Mouse (Mus musculus): ENCODE measurements at regions not wholly inside any gene's neighbourhood (a gene's known extent, or its start where the extent isn't known, plus 50 kb on each side); places are given as distances from the start of the nearest gene placed in this dataset.

DNA sequence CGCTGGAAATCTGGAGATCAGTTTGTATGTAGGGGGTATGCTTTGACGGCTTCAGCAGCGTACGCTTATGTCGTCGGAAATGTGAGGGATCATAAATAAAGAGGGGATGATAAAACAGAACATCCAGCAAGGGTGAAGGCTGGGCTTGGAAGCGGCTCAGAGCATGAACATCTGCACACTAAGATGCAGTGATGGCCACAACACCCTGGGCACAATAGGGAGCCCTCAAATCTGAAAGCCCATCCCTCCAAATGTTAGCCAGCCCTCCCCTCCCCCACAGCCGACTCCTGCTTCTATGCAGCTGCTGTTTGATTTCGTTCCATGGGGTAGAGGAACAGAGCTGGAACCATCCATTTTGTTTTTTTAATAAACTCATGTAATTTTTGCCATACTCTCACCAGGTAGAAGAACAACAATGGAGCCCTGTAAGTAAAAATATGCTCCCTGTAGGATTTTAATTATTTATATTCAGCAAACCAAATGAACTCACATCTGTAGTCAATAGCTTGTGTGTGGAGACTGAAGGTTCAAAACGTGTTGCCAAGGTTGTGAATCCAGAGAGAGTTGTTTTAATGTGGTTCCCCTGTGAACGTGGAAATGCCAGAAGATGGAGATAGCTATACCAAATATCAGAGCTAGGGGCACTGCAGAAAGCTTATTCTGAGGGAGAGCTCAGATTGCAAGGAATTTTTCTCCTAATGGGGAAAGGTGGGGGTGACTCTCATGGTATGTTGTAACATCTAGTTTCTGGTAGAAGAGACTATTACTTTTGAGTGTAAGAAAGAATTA, 203.6 kb upstream of the Tmtc4 start:
- DNase-seq, result no peak

GRCm38 (mm10) chr14:123173183-123173582, 189.3 kb upstream of the Tmtc4 start:
- DNase-seq, result peak; percentile 9 to 15
- Histone ChIP-seq H3K4me3 (replicated peaks; ENCODE audit: insufficient read depth, low read depth, low read length) (no peak overlapping the region), H3K4me1 (ENCODE audit: control insufficient read depth, insufficient read depth, low read length) (no peaks in the 10 kb centered on the region), H3K27ac (ENCODE audit: insufficient read depth, low read length) (no peak overlapping the region), H3K27me3 (ENCODE audit: control insufficient read depth, insufficient read depth, low read length) (no peaks in the 10 kb centered on the region)
- no peak for TF ChIP-seq POLR2A (IDR thresholded peaks at IDR 0.05; ENCODE audit: borderline replicate concordance, insufficient read depth, low read length)
- TF ChIP-seq CTCF (IDR thresholded peaks at IDR 0.05; ENCODE audit: borderline replicate concordance, insufficient read depth, low read depth, low read length), result no peak
- 13% methylated on average over 2 of the region's 2 CpGs for WGBS

More for the DNA sequence above, 203.6 kb upstream of the Tmtc4 start:
- Histone ChIP-seq H3K4me1 (ENCODE audit: control insufficient read depth, insufficient read depth, low read length) (no peaks in the 10 kb centered on the region), H3K4me3 (replicated peaks; ENCODE audit: insufficient read depth, low read depth, low read length) (no peak overlapping the region), H3K27me3 (ENCODE audit: control insufficient read depth, insufficient read depth, low read length) (no peaks in the 10 kb centered on the region), H3K27ac (ENCODE audit: insufficient read depth, low read length) (no peak overlapping the region)
- TF ChIP-seq POLR2A (IDR thresholded peaks at IDR 0.05; ENCODE audit: borderline replicate concordance, insufficient read depth, low read length), result no peak
- no peak for TF ChIP-seq CTCF (IDR thresholded peaks at IDR 0.05; ENCODE audit: borderline replicate concordance, insufficient read depth, low read depth, low read length)
- WGBS, result 62% methylated on average over 11 of the region's 11 CpGs

- WGBS, result 81% methylated on average over 1 of the region's 1 CpGs
- no peak for DNase-seq
- Histone ChIP-seq H3K27ac (ENCODE audit: insufficient read depth, low read length) (no peak overlapping the region), H3K4me3 (replicated peaks; ENCODE audit: insufficient read depth, low read depth, low read length) (no peak overlapping the region), H3K27me3 (ENCODE audit: control insufficient read depth, insufficient read depth, low read length) (no peaks in the 10 kb centered on the region), H3K4me1 (ENCODE audit: control insufficient read depth, insufficient read depth, low read length) (no peaks in the 10 kb centered on the region)
- no peak for TF ChIP-seq POLR2A (IDR thresholded peaks at IDR 0.05; ENCODE audit: borderline replicate concordance, insufficient read depth, low read length)
- TF ChIP-seq CTCF (IDR thresholded peaks at IDR 0.05; ENCODE audit: borderline replicate concordance, insufficient read depth, low read depth, low read length), result no peak
These were observed 188.0 kb upstream of the Tmtc4 start for GRCm38 (mm10) chr14:123171865-123172264.

DNA sequence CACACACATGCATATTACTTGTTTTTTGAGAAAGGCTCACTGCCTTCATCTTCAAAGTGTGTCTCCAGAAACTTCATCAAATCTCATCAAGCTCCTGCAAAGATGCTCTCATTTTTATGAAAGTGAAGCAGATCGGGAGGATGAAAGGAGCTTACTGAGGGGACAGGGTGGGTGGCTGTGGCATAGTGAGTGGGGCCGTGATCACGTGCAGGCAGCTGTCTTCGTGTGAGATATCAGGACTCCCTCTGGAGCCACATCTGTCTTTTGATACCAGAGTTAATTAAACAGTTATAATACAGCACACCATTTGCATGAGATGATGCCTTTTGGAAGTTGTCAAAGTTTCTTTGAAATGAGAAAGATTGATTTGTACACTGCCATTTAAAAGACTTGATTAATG, 180.0 kb upstream of the Tmtc4 start:
- Histone ChIP-seq H3K4me3 (replicated peaks; ENCODE audit: insufficient read depth, low read depth, low read length) (no peak overlapping the region), H3K27me3 (ENCODE audit: control insufficient read depth, insufficient read depth, low read length) (no peaks in the 10 kb centered on the region), H3K27ac (ENCODE audit: insufficient read depth, low read length) (no peak overlapping the region), H3K4me1 (ENCODE audit: control insufficient read depth, insufficient read depth, low read length) (no peaks in the 10 kb centered on the region)
- DNase-seq, result no peak
- WGBS, result 53% methylated on average over 4 of the region's 4 CpGs
- no peak for TF ChIP-seq POLR2A (IDR thresholded peaks at IDR 0.05; ENCODE audit: borderline replicate concordance, insufficient read depth, low read length)
- no peak for TF ChIP-seq CTCF (IDR thresholded peaks at IDR 0.05; ENCODE audit: borderline replicate concordance, insufficient read depth, low read depth, low read length)

- TF ChIP-seq CTCF (IDR thresholded peaks at IDR 0.05; ENCODE audit: borderline replicate concordance, insufficient read depth, low read depth, low read length), result no peak
- TF ChIP-seq POLR2A (IDR thresholded peaks at IDR 0.05; ENCODE audit: borderline replicate concordance, insufficient read depth, low read length), result no peak
- WGBS, result 26% methylated on average over 5 of the region's 5 CpGs
- no peaks in the 10 kb centered on the region; the same call in 1 of the 2 replicates for H3K4me1 ChIP-seq (ENCODE audit: control insufficient read depth, insufficient read depth, low read length)
- DNase-seq, result peak; percentile 15 to 56
- no peak overlapping the region for H3K4me3 ChIP-seq (replicated peaks; ENCODE audit: insufficient read depth, low read depth, low read length)
- H3K27me3 ChIP-seq (ENCODE audit: control insufficient read depth, insufficient read depth, low read length), result no peaks in the 10 kb centered on the region
- no peak overlapping the region for H3K27ac ChIP-seq (ENCODE audit: insufficient read depth, low read length)
These were observed 159.7 kb upstream of the Tmtc4 start for GRCm38 (mm10) chr14:123143489-123144046.

DNA sequence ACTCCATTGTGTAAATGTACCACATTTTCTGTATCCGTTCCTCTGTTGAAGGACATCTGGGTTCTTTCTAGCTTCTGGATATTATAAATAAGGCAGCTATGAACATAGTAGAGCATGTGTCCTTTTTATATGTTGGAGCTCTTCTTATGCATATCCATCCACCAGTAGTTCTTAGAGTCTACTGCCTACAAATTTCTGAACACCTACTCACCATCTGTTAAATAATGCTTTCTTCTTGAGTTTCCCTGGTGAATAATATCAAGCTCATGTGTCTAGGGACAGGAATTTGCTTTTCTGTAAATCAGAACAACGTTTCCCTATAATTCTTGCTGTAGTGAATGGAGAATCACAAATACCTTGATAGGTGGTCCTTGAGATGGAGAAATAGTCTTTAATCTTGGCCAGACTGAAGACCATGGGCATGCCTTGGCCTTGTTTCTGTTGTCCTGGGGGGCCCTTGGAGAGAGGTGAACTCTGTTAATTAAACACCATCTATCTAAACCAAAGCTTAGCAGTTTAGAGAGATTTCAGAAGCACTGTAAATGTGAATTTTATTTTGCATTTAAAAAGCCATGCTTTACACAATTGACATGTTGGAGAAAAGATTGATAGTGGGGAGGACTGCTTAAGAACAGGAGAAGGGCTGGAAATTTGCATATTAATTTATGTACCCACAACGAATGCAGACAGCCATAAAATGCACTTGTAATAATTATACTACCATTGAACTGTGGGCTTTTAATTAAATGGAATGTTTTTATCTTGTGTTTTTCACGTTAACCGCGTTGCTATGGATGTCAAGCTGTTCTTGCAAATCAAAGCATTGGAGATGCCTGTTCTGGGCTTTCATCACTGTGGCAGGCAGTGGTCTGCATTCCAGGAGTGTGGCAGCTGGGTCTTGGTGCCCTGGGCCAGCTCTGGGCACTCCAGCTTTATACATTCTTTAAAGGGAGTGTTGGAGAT, 155.2 kb upstream of the Tmtc4 start:
- Histone ChIP-seq H3K4me3 (replicated peaks; ENCODE audit: insufficient read depth, low read depth, low read length) (no peak overlapping the region), H3K4me1 (ENCODE audit: control insufficient read depth, insufficient read depth, low read length) (no peaks in the 10 kb centered on the region; the same call in 1 of the 2 replicates), H3K27ac (ENCODE audit: insufficient read depth, low read length) (no peak overlapping the region), H3K27me3 (ENCODE audit: control insufficient read depth, insufficient read depth, low read length) (no peaks in the 10 kb centered on the region)
- WGBS, result 56% methylated on average over 6 of the region's 6 CpGs
- no peak for DNase-seq
- no peak for TF ChIP-seq CTCF (IDR thresholded peaks at IDR 0.05; ENCODE audit: borderline replicate concordance, insufficient read depth, low read depth, low read length)
- no peak for TF ChIP-seq POLR2A (IDR thresholded peaks at IDR 0.05; ENCODE audit: borderline replicate concordance, insufficient read depth, low read length)

- 28% methylated on average over 1 of the region's 1 CpGs for WGBS
- Histone ChIP-seq H3K27me3 (ENCODE audit: control insufficient read depth, insufficient read depth, low read length) (no peaks in the 10 kb centered on the region), H3K4me3 (replicated peaks; ENCODE audit: insufficient read depth, low read depth, low read length) (no peak overlapping the region), H3K4me1 (ENCODE audit: control insufficient read depth, insufficient read depth, low read length) (no peaks in the 10 kb centered on the region), H3K27ac (ENCODE audit: insufficient read depth, low read length) (no peak overlapping the region)
- TF ChIP-seq CTCF (IDR thresholded peaks at IDR 0.05; ENCODE audit: borderline replicate concordance, insufficient read depth, low read depth, low read length) (no peak), POLR2A (IDR thresholded peaks at IDR 0.05; ENCODE audit: borderline replicate concordance, insufficient read depth, low read length) (no peak)
- DNase-seq, result no peak
These were observed 150.1 kb upstream of the Tmtc4 start for GRCm38 (mm10) chr14:123133979-123134378.
